Mouse (Mus musculus): ENCODE measurements at regions not wholly inside any gene's neighbourhood (a gene's known extent, or its start where the extent isn't known, plus 50 kb on each side); places are given as distances from the start of the nearest gene placed in this dataset.

DNA sequence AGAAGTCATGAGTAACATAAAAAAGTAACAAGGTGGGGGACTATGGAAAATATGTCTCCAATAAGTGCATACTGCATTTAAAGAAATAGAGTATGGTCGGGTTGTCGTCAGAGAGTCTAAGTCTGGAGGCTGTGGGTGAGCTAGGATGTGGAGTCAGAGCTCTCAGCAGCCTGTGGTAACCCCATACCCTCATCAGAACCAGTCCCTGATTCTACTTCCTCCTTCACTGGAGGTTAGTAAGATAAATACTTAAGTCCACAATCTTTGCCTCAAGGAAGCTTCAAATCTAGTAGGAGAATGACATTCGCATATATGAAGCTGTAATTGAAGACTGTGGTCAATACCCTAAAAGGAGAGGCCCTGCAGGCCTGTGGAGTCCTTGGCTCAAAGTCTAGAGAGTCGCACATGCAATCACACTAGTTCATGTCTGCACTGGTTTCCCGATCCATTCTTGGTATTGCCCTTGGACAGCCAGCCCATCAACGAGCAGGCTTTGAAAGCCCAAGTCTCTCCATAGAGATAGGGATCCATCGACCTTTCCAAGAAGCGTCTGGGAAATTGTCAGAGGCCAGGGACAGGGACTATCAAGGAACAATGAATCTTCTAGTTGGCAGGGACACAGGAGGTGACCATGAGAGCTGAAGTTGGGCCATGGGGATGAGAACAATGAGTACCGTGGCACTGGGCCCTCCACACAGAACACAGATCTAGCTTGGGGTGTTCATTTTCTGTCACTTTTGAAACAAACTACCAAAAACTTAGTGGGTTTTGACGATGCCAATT is 200.3 kb downstream of the Zfp36l1 start:
- DNase-seq (ENCODE audit: low read depth, low spot score): no peak

- no peak for DNase-seq (ENCODE audit: low read depth, low spot score)
These were observed 201.7 kb downstream of the Zfp36l1 start for GRCm38 (mm10) chr12:79910884-79911759.

DNA sequence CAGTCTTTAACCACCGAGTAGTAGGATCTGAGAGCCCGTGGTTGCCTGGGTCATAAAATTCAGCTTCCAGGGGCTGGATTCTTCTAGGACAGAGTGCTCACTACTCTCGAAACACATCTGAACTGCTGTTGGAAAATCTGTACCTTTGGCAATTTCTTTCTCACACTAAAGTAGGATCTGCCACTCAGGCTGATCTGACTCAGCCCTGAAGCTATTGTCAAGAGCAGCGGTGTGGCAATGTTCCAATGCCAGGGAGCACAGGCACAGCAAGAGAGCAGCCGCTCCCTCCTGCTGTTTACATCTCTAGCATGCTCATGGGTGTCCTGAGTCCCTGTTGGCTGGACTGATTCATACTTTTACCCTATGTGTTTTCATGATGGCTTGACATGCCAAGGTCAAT is 205.2 kb downstream of the Zfp36l1 start:
- DNase-seq (ENCODE audit: low read depth, low spot score): peak; percentile 96

- no peak for DNase-seq (ENCODE audit: low read depth, low spot score)
These were observed 206.0 kb downstream of the Zfp36l1 start for GRCm38 (mm10) chr12:79906738-79907365.

DNA sequence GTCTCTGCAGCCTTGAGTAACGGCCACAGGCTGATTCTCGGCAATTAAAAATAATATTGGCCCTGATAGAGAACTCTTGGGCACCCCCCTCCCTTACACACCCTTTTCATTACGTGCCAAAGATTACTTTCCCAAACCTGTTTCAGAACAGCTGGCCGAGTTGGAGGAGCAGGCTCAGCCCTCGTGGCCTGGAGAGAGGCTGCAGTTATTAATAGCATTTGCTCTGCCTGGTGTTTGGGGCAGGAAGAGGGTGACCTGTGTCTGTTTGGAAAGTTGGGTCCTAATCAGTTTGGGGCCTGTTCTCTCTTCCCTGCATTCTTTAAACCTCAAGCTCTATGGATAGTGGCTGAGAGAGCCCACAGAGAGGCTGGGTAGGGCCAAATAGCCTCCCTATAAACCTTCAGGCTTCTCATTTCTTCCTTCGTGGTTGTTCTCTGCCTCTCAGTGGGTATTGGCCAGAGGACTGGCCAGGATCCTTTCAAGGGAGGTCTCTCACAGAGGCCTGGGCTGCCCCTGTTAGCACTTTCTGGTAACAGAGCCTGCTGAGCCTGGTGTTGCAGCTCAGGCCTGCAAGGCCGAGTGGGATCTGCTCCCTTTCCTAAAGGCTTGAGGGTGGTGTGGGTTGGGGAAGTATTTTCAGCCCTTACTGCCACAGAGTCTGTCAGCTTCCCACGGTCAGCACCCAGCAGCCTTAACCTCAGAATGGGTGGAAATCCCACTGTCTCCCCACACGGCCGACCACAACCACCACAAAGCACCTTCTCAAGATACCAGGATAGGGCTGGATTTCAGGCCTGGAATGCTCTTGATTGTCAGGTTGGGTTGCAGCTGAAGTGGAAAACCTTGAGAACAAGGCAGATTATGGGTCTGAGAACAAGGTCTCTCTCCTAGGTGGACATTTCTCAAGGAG is 206.7 kb downstream of the Zfp36l1 start:
- DNase-seq (ENCODE audit: low read depth, low spot score): peak; percentile 34

DNA sequence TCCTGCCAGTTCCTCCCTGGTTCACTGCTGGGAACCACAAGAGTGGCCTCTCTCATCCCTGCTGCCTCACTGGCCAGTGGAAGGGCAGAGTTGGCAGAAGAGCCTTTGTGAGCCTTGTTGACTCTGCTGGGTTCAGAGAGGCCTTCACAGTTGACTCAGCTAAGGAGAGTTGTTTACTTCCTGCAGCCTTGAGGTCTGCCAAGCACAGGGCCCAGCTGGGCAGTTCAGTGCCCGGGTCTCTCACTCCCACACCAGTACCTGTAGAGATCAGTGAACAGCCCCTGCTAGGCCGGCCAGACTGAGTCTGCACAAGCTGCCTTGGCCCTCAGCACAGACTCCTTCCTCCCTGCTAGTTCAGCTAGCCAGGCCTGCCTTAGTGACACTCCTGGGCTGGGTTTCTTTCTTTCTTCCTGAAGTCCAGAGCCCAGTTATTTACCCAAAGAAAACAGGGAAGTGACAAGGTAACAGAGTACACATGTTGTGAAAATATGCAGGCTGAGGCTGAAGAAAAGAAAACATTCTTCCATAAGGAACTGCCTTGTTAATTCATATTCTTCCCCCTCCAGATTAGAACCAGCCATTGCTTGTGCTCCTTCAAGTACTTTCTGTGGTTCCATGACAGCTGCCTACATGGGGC is 207.8 kb downstream of the Zfp36l1 start:
- DNase-seq (ENCODE audit: low read depth, low spot score): peak; percentile 45

GRCm38 (mm10) chr12:79902761-79903160 is 210.1 kb downstream of the Zfp36l1 start:
- DNase-seq (ENCODE audit: low read depth, low spot score): no peak

GRCm38 (mm10) chr12:79902163-79902562 is 210.7 kb downstream of the Zfp36l1 start:
- DNase-seq (ENCODE audit: low read depth, low spot score): no peak

- no peak for DNase-seq (ENCODE audit: low read depth, low spot score)
These were observed 214.4 kb downstream of the Zfp36l1 start for GRCm38 (mm10) chr12:79898198-79898930.

DNA sequence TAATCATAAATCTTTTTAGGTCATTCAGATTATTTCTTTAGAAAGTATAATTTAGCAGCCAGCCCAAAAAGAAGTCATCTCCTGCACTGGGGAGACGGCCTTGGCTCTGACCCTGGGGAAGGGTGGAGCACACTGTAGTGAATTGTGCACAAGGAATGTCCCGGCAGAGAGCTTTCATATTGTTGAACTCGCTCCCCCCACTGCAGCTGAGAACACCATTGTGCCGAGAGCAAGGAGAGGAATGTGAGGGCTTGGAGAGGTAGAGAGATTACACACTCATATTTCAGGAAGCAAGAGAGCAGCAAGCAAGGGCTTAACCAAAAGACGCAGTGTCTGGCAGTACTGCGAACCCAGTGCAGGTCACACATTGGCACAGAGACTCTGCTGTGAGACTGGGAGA is 216.8 kb downstream of the Zfp36l1 start:
- peak; percentile 73 for DNase-seq (ENCODE audit: low read depth, low spot score)

DNA sequence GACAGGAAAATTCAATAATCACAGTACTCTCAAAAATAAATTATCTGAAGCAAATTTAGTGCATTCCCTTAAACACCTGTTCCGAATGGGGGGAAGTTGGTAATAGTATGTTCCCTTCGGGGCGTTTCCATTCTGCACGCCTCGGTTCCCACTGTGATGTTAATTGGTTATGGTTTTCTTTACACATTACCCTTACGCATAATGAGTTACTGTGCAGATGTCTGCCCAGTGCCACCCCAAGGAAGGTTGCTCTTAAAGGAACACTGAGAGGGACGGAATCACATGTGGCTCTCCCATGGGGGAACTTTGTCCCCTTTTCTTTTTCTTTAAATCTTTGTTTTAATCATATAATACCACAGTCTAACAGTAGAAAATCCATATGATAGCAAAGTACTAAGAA is 217.5 kb downstream of the Zfp36l1 start:
- no peak for DNase-seq (ENCODE audit: low read depth, low spot score)

- DNase-seq (ENCODE audit: low read depth, low spot score): no peak
These were observed 219.9 kb downstream of the Zfp36l1 start for GRCm38 (mm10) chr12:79892871-79893270.

GRCm38 (mm10) chr12:79891942-79892341 is 220.9 kb downstream of the Zfp36l1 start:
- no peak for DNase-seq (ENCODE audit: low read depth, low spot score)

DNA sequence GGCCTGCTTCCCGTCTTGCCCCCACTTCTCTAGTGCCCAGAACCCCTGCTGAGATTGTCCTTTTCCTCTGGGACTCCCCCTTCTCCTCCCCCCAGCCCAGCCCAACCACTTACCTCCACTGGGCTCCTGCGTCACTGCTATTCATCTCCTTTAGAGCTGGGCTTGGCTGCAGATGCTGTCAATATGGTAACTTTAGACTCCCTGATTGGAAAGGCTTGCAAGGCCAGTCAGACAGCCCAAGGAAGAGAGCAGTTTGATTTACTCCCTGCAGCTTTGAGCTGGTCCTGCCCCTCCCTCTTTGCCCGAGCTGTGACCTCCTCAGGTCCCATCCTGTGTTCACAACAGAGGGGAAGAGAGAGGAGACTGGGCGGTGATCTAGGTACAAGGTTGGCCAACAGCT is 221.9 kb downstream of the Zfp36l1 start:
- DNase-seq (ENCODE audit: low read depth, low spot score): no peak

- DNase-seq (ENCODE audit: low read depth, low spot score): no peak
These were observed 222.5 kb downstream of the Zfp36l1 start for GRCm38 (mm10) chr12:79890291-79890690.

DNA sequence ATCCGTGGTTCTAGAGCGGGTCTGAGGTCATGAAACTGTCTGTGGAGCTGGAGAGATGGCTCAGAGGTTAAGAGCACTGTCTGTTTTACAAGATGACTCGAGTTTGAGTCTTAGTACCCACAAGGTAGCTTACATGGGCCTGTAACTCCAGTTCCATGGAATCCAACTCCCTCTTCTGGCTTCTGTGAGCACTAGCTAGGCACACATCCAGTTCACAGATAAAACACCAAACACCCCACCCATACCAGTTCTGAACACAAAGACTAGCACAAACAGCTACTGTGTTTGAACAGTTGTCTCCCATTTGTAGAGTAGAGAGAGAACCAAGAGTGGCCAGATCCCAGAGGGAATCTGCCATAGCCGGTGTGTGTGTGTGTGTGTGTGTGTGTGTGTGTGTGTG is 224.0 kb downstream of the Zfp36l1 start:
- DNase-seq (ENCODE audit: low read depth, low spot score): no peak

DNA sequence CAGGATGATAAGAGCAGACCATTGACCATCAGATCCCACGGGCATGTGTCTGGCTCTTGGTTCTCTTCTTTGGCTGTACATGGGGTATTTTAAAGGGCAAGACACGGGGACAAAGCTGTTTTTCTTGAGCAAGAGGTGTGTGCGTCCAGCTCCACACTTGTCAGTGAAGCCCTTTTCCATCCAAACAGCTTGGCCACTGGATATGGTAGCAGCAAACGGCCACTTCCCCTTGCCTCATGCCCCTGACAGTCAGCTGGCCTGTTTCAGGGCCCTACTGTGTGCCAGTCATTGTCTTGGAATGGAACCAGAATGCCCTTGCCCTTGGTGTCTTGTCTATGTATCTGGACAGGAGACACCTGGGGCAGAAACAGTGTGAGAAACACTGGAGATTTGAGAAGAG is 224.7 kb downstream of the Zfp36l1 start:
- DNase-seq (ENCODE audit: low read depth, low spot score): no peak

DNA sequence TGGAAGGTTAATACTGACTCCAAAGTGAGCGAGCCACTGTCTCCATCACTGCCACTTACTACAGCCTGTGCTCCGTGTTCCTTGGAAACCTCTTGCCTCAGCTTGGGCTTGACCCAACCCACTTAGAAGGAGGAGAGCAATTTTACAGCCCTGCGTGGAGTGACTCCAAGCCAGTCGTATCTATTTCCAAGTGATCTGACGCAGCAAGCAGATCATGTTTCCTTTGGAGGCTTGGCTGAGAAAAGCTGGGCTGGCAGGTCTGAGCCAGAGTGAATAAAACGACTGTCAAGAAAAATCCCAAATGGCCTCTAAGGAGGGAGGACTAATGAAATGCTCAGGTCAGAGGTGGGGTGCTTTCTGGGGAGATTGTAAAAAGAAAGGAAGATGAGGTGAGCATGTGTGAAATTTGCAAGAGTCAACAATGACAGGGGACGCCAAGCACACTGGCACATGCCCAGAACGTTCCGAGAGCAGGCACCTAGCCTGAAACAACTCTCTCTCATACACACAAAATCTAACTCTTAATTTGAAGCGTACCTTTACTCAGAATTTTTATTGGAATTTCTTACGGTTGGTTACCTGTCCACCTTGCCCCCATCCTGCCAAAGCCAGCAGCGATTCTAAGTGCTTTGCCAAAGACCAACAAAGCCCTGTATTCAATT is 225.5 kb downstream of the Zfp36l1 start:
- peak; percentile 83 for DNase-seq (ENCODE audit: low read depth, low spot score)

DNA sequence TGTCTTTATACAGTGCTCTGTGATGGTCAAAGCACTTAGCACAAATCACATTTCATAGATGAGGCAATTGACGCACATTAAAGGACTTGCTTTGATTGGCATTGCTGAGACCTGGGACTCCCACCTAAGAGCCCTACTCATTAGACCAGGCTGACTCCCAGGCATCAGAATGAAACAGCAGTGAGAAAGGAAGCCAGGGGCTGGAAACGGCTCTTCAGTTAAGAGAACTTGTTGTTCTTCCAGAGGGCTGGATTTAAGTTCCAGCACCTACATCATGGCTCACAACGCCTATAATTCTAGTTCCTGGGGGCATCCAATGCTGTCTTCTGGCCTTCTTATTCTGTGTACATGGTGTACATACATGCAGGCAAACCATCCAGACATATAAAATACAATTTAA is 226.3 kb downstream of the Zfp36l1 start:
- DNase-seq (ENCODE audit: low read depth, low spot score): no peak

DNA sequence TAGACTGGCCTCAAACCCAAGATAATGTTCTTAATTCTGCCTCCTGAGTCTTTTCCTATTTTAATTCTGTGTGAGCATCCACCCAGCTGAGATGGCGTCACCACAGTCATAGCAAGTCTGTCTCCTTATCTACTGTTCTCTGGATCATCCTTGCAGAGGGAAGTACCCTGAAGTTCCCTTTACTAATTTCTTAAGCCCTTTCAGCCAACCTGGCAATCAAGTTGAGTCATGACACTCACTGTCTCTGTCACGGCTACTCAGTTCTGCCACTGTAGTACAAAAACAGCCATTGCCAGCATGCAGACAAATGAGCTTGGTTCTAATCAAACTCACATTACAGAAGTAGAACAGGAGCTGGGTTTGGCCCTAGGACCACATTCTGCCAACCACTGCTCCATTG is 227.5 kb downstream of the Zfp36l1 start:
- no peak for DNase-seq (ENCODE audit: low read depth, low spot score)
